Mouse (Mus musculus) embryo, embryonic 11.5 days (tissue): Measurements from ENCODE around the gene Ip6k3.
A peak's percentile ranks its signal among the peaks of the same experiment; 100 is the strongest.

Experiments
- DNase-seq: peaks from one replicate; pipeline ENCODE4 v3.0.0-alpha.2; 2012; ENCODE audit warnings: low read depth, low spot score

Ip6k3 gene

DNA sequence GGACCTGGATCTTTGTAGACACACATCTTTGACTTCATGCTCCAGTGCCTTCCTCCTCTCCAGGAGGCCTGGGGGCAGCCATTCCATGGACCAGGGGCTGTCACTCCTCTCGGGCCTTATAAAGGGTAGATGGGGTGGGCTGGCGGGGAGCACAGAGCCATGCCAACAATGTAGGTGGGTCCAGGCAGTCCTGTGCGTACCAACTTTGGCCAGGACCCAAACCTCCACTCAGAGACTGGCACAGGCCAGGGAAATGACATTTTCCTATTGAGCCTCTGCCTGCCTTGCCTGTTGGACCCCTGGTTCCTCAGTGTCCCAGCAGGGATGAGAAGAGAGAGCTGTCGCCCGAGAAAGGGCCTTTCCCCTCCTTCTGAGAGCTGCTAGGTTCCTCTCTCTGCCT, 14.8 kb upstream of the Ip6k3 start:
- DNase-seq = no peak

DNA sequence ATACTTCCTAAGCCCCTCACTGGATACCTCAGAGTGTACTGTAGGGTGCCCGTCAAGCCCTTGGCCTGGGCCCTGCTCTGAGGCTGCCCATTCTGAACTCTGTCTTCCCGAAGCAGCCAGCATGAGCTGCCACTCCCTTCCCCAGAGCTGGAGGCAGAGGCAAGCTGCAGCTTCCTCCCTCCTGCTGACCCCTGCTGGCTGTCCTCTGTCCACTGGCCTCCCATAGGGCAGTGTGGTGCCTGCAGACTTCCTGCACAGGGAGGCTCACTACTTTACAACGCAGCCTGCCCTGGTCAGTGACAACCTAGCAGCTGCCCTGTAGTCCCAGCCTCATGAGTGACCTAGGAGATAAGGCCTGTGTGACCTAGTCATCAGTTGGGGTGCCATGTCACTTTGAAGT, 14.1 kb upstream of the Ip6k3 start:
- no peak for DNase-seq

DNA sequence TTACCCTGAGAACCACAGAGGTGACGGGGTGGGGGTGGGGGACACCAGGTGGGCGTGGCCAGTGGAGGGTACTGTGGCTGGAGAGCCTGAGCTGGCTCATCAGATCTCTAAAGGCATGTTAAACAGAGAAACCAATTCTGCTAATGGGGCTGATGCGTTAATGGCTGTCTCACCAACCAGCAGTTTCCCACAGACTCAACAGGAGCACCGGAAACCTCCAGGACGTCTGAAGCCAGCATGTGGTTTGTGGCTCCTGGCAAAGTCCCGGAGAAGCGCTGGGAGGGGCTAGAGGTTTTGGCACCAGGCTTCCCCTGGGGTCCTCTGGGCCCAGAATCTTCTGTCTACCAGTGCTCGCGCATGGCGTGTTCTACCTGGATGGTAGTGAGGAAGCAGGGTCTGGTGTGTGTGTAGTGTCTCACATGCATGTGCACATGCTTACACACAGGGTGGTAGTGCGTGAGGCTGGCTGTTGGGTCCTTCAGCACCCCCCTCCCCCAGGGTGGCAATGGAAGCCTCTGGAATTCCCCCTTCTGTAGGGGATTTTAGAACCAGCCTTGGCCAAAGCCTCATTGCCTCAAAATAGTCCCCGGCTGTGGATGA, 12.2 kb upstream of the Ip6k3 start:
- DNase-seq = no peak

DNA sequence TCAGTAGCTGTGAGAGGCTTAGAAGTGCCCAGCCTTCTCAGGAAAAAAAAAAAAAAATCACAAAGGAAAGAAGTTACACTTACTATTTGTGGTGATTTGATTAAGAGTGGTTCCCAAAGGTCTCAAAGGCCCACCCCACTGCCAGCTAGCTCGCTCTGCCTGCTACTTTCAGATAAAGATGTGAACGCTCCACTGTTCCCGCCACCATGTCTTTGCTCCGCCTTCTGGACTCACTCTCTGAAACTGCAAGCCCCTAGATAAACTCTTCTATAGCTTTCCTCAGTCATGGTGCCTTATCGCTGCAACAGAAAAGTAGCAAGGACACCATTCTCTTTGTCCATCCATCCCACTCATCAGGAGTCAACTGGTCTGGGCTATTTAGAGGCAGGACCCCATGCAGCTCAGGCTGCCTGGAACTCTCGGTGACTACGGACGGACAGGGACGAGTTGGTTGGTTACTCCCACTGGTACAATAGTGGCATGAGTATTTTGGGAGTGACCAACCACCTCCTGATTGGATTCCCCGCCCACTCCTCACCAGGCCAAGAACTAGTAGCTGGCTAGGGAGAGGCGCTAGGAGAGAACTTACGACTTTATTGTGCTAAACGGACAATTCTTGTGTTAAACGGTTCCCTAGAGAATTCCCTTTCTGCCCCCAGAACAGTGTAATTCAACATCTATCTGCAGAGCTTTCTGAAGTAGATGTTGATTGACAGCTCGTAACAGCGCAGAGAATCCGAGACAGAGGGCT, 11.0 kb upstream of the Ip6k3 start:
- no peak for DNase-seq

DNA sequence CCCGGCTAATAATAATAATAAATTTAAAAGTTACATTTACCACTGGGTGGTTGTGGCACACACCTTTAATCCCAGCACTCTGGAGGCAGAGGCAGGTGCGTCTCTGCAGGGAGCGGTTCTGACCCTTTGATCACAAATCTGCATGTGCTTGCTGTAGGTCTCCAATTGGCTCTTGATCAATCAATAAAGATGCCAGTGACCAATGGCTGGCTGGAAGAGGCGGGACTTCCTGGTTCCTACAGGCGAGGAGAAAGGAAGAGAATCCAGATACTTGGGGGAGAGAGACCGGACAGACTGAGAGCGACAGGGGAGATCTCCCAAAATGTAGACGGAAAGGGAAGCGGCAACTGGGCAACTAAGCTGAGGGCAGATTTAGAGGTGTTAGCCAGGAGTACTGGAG, 10.4 kb upstream of the Ip6k3 start:
- no peak for DNase-seq

DNA sequence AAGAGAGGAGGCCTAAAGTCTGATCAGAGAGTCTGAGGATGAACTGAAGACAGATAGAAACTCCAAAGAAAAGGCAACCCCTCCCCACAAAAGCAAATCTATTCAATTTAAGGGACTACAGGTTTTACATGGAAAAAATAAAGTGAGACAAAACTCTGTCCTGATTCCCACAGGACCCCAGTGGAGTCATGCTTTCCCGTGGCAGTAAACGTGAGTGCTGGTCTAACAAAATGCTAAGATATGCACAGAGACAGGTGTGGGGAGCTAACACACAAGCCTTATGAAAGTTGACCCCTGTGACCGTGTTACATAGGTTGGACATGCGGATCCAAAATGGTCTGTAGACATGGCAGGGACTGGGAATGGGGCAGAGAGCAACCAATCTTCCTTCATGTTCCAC, 9.2 kb upstream of the Ip6k3 start:
- DNase-seq = no peak

DNA sequence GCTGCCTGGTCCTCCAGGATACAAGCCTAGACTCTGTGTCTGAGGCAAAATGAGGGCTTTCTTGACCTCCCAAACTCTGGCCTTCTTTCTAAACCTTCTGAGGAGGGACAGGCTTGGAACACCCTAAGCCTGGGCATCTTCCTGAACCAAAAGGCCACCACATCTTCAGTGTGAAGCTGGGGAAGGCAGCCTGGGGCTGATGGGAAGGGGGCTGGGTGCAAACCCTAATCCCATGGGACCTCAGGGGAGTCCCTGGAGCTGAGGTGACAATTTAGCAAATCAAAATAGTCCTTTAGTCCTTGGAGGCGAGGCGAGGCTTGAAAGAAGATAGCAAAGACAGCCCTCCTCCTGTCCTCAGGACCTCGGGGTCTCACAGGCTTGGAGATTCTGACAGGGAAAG, 8.7 kb upstream of the Ip6k3 start:
- no peak for DNase-seq

DNA sequence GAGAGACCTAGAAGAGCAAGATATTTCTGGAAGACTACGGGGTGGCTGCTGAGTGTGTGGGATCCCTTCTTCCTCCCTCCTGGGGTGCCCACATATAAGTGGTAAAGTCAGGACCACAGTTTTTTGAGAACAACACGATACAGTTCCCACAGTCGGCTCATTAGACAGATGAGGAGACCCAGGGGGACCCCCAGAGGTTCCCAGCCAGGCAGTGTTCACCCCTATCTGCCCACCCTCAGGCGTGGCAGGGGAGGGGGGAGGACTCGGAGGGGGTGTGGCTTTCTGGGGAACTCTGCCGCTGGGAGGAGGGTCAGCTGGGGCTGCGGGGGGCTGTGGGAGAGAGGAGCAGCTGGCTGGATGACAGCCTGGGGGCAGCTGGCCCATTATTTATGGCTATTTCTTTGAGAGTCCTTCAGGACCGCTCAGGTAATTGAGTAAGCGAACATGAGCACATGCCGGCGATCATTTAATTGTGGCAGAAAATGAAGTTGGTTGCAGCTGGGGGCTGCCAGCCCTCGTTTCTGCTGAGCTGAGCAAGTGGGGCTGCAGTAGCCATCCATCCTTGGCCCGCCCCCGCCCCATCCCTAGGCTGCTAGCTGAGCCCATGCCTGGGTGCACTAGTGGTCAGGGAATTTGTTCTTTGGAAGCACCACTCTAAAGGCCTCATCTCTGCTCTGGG, 7.7 kb upstream of the Ip6k3 start:
- DNase-seq = peak; percentile 29

DNA sequence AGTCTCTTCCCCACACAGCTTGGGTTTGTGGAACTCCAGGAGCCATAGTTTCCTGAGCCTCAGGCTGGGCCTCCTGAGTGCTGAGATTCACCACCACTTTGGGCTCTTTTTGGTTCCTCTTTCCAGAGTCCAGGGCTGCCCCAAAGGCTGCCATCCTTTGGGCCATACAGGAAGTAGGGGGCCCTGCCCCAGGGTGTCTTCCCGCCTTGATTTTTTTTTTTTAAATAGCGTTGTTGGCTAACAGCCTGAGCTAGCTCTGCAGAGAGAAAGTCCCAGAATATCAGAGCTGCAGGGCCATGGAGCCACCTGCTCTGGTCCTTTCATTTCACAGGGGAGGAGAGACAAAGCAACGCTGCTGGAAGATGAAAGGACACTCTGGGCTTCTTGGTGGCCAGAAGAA, 6.1 kb upstream of the Ip6k3 start:
- no peak for DNase-seq

DNA sequence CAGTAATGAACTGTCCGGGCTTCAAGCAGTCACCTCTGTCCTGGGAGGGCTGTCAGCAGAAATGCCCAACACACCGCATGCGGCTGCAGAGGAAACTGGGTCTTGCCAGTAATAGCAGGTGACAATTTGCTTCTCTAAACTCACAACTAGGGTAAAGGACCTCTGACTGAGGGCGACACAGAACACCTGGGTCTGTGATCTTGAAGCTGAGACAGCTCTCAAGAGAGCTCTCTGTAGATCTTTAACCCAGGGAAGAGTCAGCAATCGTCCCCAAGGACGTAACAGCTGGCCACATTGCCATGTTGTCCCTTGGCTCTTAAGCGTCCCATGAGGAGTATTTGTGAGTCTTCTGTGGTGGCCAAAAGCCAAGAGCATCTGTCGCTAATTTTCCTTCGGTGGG, 4.9 kb upstream of the Ip6k3 start:
- no peak for DNase-seq

DNA sequence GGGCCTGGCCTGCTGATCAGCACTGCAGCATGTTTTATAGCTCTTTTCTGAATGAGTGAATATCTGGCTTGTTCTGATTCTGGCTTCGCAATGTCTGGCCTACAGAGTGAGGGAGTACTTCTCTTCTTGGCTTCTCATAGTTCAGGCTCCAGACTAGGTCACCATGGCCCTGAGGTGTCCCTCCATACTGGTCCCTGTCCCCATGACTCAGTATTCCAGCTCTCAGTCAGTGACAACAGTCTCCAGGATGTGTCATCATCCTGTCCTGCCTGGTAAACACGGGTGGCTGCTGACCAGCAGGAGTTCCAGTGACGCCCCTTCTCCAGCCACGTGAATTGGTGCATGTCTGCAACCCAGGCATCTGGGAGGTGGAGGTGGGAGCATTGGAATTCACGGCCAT, 3.5 kb upstream of the Ip6k3 start:
- DNase-seq = no peak

DNA sequence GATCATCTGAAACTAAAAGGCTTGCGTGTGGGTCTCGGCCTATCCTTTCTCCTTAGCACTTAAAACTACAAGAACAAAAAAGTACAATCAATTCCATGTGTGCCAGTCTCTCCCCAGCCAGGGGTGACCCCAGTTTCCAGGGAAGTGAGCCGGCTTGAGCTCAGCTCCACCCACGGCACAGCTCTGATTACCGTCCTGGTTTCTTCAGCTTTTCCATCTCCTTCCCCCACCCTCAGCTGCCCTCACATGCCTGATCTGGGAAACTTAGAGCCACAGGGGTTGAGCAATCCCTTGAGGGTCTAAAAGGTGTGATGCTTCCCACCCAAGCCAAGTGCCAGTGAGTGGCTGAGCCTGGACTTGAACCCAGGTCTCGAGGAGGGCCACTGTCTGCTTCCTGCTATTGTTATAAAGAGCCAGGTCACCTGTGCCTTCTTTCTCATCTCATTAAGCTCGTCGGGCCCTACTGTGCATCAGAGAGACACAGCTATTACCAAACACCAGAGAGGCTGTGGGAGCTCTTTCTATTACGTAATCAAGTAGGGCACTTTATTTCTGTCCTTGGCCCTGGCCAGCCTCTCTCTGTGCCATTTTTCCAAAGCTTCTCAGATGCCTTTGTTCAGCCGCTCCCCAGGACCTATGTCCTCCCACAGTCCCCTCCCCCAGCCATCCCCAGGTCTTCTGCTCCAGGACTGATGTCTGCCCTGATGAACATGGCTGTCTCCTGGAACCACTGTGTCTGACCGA, 2.5 kb upstream of the Ip6k3 start:
- DNase-seq = no peak

DNA sequence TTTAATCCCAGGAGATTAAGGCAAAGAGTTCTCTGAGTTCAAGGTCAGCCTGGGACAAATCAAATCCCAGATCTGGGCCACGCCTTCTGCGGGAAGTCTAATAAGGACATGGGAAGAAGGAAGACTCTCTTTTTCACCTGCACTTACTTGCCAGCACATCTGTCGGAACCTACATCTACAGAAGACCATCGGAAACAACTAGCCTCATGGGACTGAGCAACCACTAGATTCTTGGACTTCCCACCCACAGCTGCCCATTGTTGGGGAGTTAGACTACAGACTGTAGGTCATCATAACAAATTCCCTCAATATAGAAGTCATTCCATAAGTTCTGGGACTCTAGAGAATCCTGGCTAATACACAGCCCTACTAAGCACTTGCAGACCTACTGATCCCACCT, 974 bp upstream of the Ip6k3 start:
- no peak for DNase-seq

DNA sequence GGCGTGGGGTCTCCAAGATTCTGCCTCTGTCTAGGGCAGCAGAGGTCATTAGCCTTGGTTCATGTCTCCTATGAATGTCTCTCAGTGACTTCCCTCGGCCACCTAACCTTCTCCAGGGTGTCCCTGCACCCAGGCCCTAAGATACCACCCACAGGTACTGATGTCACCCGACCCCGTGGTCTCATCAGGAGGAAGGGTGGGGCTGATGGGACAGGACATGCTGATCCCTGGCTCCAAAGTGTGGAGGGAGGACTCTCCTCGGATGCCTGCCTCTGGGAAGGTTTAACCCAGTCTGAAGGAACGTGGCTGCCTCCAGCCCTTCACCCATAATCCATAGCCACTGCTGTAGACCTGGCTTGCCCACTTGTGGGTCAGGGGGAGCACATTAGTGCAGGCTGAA, 694 bp downstream of the Ip6k3 start:
- DNase-seq = no peak

DNA sequence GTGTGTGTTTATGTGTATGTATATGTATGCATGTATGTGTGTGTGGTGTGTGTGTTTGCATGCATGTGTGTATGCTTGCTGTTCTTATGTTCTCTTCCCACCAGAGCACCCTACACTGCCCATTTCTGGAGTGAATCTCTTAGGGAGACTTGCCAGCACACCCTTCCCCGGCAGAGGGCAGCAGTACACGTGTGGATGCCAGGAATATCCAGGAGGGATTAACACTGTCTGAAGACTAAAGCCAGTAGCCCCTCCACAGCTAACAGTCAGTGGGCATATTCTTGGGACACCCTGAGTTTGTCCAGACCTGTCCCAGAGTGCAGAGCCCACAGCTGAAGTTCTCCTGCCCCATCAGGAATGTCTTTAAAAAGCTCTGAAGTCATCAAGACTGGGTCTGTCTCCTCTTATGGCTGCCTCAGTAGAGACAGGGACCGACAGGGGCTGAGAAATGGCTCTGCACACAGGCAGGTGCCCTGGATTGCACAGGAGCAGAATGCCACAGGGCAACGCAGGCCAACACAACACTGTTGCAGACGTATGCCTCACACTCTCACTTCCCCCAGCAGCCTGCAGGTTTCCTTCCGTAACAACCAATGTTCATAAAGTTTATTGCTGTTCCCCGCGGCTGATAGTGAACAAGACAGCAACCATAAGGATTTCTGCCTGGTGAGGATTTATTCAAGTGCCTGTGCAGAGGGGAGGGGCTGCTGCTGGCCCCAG, 2.4 kb downstream of the Ip6k3 start:
- no peak for DNase-seq

DNA sequence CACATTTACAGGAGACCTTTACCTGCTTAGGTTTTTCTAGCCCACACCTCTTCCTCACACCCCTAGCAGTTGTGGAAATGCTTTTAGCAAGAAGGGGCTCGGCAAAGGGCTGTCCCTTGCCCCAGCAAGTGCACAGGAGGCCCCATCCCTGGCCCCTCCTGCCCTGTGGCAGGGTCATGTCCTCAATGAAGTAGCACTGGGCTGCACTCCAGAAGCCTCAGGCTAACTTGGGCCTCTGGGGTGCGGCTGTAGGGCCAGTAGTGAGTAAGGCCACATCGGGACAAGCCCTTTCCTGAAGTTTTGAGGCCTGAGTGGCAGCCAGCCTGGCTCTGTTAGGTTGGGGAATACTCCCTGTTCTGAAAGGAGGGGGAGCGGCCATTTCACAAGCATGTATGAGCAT, 6.7 kb downstream of the Ip6k3 start:
- DNase-seq = no peak

DNA sequence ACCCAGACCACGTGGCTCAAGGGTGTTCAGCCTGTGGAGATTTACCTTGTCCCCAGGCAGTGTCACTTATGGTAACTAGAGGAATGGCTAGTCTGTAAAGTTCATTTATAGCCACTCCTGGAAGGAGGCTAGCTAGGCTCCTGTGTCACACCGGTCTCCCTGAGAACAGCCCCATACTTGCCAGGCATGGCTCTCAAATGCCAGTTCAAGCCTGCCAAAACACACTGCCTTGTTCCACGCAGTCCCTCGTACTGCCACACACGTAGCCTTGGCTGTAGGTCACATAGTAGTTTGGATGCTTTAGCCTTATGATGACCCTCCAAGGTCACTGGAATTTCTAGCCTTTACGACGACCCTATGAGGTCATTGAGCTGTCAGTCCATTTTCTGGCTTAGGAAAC, 8.4 kb downstream of the Ip6k3 start:
- DNase-seq = no peak

DNA sequence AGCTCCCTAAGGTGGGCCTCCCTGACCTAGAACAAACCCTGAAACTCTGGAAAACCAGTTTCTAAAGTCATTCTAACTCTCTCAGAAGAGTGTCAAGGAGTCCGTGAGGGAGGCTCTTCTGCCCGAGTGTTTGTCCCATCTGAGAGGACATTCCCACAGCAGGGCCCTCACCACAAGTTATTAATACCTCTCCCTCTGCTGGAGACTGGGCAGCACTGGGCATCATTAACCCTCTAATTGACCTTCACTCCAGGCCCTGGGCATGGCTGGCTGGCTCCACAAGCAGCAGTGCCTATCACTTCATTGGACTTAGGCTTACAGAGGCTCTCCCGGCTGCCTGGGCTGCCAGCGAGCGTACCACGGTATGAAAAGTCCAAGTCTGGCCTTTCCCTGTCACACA, 9.2 kb downstream of the Ip6k3 start:
- no peak for DNase-seq

DNA sequence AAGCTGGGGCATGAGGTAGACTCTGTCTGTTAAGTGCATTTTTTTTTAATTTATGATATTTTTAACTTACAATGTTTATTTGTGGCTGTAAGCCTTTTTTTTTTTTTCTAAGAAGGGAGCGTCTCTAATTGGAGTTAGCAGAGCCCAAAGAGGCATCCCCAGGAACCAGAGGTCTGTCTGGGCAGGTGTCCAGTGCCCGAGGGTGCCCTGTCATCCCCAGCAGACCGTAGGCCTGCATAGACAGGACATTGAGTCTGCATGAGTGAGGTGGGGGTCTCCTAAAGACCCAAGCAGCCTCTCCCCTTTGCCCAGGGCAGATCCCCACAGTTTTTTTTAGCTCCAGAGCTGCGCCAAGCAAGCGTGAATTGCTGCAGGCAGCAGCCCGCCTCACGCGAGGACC, 11.8 kb downstream of the Ip6k3 start:
- no peak for DNase-seq

DNA sequence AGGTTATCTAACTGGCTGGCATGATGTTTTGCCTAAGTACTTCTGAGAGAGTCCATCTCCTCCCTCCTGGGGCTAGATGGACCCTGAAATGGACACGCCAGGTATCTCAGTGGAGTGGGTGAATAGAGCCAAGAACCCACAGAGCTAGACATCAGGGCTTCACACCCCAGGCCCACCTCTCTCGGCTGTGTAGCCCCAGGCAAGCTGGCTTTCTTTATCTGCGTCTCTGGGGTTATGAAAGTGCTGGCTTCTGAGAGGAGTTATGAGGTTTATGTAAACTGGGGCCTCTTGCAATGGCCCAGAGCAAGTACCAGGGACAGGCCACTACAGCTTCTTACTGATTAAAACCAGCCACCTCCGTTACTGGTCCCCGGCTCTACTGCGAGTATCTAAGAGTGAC, 12.7 kb downstream of the Ip6k3 start:
- no peak for DNase-seq

DNA sequence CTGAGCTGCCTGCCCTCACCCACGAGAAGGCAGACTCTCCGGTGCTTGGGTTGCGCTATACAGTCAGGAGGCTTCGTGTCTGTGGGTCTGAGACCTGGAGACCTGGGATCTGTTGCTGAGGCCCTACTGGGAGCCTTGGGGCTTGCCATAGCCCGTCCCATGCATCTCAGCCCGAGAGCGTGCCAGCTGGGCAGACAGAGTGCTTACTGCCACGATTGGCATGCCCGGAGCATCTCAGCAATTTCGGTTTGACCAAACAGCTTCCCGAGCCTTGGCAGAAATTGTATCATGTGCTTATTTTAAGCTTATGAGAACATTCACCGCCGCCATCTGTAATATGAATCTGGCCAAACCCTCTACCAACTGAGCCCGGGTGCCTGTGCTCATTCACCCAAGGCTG, 13.3 kb downstream of the Ip6k3 start:
- no peak for DNase-seq

DNA sequence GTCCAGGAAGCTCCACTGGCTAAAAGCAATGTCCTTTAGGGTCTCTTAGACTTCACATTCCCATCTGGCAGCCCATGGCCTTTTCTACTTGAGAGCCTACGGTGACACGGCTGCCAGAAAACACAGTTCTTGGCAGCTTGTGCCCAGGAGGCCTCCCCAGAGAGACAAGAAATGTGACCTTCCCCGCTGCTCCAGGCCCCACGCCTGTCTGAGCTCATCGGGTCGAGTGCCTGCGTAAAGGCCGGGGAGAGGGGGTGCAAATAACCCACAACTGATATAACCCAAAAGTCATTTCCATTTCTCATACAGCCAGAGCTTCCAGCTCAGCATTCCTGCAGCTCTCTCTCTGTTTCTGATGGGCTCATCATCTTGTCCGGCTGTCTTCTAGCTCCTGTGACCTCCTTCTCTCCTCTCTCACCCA, 13.8 kb downstream of the Ip6k3 start:
- DNase-seq = no peak
